Mouse (Mus musculus): ENCODE measurements around the gene Otulin.

GRCm38 (mm10) chr15:27647686-27648085 is 17.2 kb upstream of the Otulin start:
- peak; percentile 71 for TF ChIP-seq CTCF (conservative IDR thresholded peaks at IDR 0.05; ENCODE audit: low read length)
- TF ChIP-seq NANOG (IDR thresholded peaks at IDR 0.05; ENCODE audit: borderline replicate concordance, low read length), result no peak

Data from E14TG2a.4 (cell line).